Mouse (Mus musculus) ovary, adult 2 months (tissue): ENCODE data around the gene Efcab10. TPM values are rescaled to one million over a fixed set of nuclear protein-coding genes. Genes with fewer than 3 reads are reported as not detected.

Experiments used
- polyA plus RNA-seq: library from polyadenylated mRNA; depleted of rRNA; stranded (reverse); fragments of >200 nt; gene quantifications from 2 replicates; pipeline ENCODE4 v1.2.3, GENCODE M21; 2012; rRNA removed

Gene Efcab10
- polyA plus RNA-seq: 0.41 and 0.83 TPM in 2 replicates

GRCm38 (mm10) chr12:33394804-33395623 is at the start of gene Efcab10:
Efcab10 (plus strand) TSS chr12:33394854.

GRCm38 (mm10) chr12:33429387-33430160 is 34.9 kb downstream of the Efcab10 start, which contains the start of gene Twistnb:
Twistnb (plus strand) TSS chr12:33429635.

Other genes with a start within 250 kb of the Efcab10 start
- 28.0 and 28.2 TPM in 2 replicates for gene Atxn7l1, start 247.2 kb upstream of the Efcab10 start, polyA plus RNA-seq
- 89.8 and 174 TPM in 2 replicates for gene Twistnb, start 34.8 kb downstream of the Efcab10 start, polyA plus RNA-seq